Mouse (Mus musculus) liver, adult 2 months (tissue): Measurements from ENCODE around the gene Wdr38. TPM values are rescaled to one million over a fixed set of nuclear protein-coding genes. Genes with fewer than 3 reads are reported as not detected.

ENCODE experiments used
- DNase-seq: peaks from one replicate; pipeline ENCODE4 v3.0.0-alpha.2; 2011; ENCODE audit warnings: low read depth, low spot score; ENCODE audit errors: extremely low read depth
- H3K27ac ChIP-seq: fragments of 200-500 bp; replicated peaks from 2 replicates; pipeline ENCODE4 v1.5.1; 2012; ENCODE audit warnings: low read depth, mild to moderate bottlenecking, control low read depth, inconsistent platforms, low read length; ENCODE audit not compliant: insufficient read depth
- H3K27me3 ChIP-seq: fragments of 200-500 bp; 2 replicates; pipeline ENCODE4 v1.6.1; 2012; ENCODE audit warnings: mild to moderate bottlenecking, moderate library complexity, low read length, inconsistent platforms; ENCODE audit not compliant: control insufficient read depth, insufficient read depth
- H3K36me3 ChIP-seq: fragments of 200-500 bp; 2 replicates; pipeline ENCODE4 v1.6.1; 2012; ENCODE audit warnings: low read length, inconsistent platforms; ENCODE audit not compliant: control insufficient read depth, insufficient read depth
- H3K4me1 ChIP-seq: fragments of 200-500 bp; 2 replicates; pipeline ENCODE4 v1.6.1; 2011; ENCODE audit warnings: low read length; ENCODE audit not compliant: control insufficient read depth, insufficient read depth
- H3K4me3 ChIP-seq: fragments of 200-500 bp; 2 replicates; pipeline ENCODE4 v1.5.1; 2011; ENCODE audit warnings: low read depth, mild to moderate bottlenecking, control low read depth, low read length, moderate library complexity; ENCODE audit not compliant: insufficient read depth
- H3K79me2 ChIP-seq: fragments of 200-500 bp; 2 replicates; pipeline ENCODE4 v1.6.1; 2012; ENCODE audit warnings: inconsistent platforms, mild to moderate bottlenecking, low read length, moderate library complexity; ENCODE audit not compliant: control insufficient read depth, insufficient read depth
- H3K9ac ChIP-seq: fragments of 200-500 bp; 2 replicates; pipeline ENCODE4 v1.6.1; 2012; ENCODE audit warnings: low read depth, mild to moderate bottlenecking, control low read depth, inconsistent platforms, low read length
- CTCF ChIP-seq: fragments of 200-500 bp; IDR thresholded peaks from 2 replicates; pipeline ENCODE4 v1.5.1; 2011; ENCODE audit warnings: low read depth, low read length, control low read depth
- POLR2A ChIP-seq: fragments of 200-500 bp; IDR thresholded peaks from 2 replicates; pipeline ENCODE4 v1.6.1; 2011; ENCODE audit warnings: low read length, control low read depth; ENCODE audit not compliant: insufficient read depth; ENCODE audit errors: extremely low read depth
- WGBS: fragments of 180-500 bp; shearing (Covaris S2); methylation state at CpG from one replicate; pipeline ENCODE4 v1.1.7; 2018; 5-methylcytosine and 5-hydroxymethylcytosine counted together
- polyA plus RNA-seq: library from polyadenylated mRNA; depleted of rRNA; stranded (reverse); fragments of >200 nt; gene quantifications from 2 replicates; pipeline ENCODE4 v1.2.3, GENCODE M21; 2012
- total RNA-seq: library from RNA; depleted of rRNA; stranded (reverse); fragments of >200 nt; gene quantifications from 2 replicates; pipeline ENCODE4 v1.2.3, GENCODE M21; 2014

Wdr38 gene
- total and polyA plus RNA-seq, 2 experiments, result 0.34 to 0.55 TPM

DNA sequence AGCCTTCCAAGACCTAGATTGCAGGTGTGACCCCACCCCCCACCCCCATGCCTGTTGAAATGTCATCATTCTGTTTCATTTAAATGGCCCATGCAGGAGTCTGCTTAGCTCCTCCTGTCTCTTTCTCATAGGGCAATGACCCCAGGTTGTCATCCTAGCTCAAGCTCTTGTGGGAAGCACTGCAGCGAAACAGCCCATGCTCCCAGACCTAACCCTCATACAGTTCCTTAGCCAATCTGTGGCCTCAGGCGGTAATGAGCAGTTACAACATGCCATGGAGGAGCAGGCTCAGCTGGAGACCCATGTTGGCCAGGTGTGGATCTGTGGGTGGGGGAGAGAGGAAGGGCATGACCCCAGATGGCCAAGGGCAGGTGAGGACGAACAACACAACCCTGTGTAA lies 22.1 kb upstream of the Wdr38 start:
- Histone ChIP-seq H3K27ac (no peak overlapping the region), H3K36me3 (no peaks in the 10 kb centered on the region), H3K9ac (no peak overlapping the region), H3K79me2 (no peaks in the 10 kb centered on the region), H3K27me3 (no peaks in the 10 kb centered on the region), H3K4me1 (no peaks in the 10 kb centered on the region), H3K4me3 (no peak overlapping the region)
- DNase-seq, result no peak
- WGBS, result 85% methylated on average over 3 of the region's 3 CpGs
- TF ChIP-seq POLR2A, result no peak
- TF ChIP-seq CTCF, result no peak

DNA sequence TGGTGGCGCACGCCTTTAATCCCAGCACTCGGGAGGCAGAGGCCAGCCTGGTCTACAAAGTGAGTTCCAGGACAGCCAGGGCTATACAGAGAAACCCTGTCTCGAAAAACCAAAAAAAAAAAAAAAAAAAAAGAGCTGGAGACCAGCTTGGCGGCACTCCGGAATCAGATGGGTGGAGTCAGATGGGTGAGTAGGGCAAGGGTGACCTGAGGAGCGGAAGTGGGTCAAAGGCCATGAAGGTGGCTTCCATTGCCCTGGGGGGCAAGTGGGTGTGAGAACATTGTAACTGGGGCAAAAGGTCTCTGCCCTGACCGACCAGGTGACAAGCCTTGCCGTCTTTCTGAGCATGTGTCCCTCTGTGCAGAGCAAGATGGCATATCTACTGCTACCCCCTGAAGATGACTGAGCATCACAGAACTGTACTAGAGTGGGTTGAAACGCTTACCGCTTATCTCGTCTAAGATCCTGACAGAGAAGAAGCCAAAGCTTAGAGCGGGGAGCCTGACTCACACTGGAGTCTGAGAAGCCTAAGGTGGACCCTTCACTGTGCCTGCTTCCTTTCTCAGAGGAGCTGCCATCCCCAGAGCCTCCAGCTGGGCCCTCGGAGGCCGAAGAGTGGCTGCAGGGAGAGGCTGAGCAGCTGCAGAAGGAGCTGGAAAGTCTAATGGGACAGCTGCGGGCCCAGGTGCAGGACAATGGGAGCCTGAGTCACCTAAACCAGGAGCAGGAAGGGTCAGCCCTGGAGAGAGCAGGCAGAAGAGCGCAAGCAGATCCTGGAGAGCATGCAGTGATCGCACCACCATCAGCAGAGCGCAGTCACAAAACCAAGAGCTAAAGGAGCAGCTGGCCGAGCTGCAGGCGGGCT lies 21.1 kb upstream of the Wdr38 start:
- Histone ChIP-seq H3K36me3 (no peaks in the 10 kb centered on the region), H3K27me3 (no peaks in the 10 kb centered on the region), H3K4me3 (no peak overlapping the region), H3K79me2 (no peaks in the 10 kb centered on the region), H3K9ac (no peak overlapping the region), H3K27ac (no peak overlapping the region), H3K4me1 (no peaks in the 10 kb centered on the region)
- WGBS, result 81% methylated on average over 21 of the region's 21 CpGs
- DNase-seq, result peak; percentile 54
- TF ChIP-seq POLR2A, result no peak
- no peak for TF ChIP-seq CTCF

DNA sequence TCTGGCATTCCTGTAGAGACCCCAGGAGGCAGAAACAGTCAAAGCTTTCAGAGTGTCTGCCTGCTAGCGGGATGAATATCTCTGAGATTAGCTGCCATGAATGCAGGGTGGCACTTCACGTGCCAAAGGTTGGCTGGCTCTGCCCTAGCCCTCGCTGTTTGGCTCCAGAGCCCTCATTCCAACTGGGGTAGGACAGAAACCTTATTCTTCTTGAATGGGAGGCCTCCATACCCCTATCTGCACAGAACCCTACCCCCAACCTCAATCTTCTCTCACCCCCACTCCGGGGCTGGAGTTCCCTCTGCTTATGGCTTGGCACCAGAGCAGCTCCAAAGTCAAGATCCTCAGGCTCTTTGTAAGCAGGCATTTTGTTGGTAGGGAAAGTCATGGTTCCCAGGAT lies 19.4 kb upstream of the Wdr38 start:
- TF ChIP-seq CTCF, result no peak
- no peak for TF ChIP-seq POLR2A
- Histone ChIP-seq H3K4me1 (no peaks in the 10 kb centered on the region), H3K27me3 (no peaks in the 10 kb centered on the region), H3K36me3 (no peaks in the 10 kb centered on the region), H3K79me2 (no peaks in the 10 kb centered on the region), H3K4me3 (no peak overlapping the region), H3K27ac (no peak overlapping the region), H3K9ac (no peak overlapping the region)
- DNase-seq, result no peak
- 91% methylated on average over 4 of the region's 4 CpGs for WGBS

DNA sequence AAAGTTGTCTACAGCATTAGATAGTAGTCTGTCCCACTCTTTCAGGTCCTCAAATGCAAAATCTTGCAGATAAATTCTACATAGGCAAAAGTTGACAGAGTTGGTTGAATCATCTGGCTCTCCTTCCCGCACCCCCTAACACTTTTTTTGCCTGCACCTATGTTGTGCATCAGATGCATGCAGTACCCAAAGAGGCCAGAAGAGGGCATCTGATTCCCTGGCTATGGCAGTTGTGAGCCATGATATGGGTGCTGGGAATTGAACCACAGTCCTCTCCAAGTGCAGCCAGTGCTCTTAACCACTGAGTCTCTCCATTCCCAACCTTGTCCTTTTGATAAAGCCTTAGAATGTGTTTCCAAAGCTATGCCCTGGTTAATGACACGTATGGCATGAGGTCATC lies 13.8 kb upstream of the Wdr38 start:
- Histone ChIP-seq H3K36me3 (no peaks in the 10 kb centered on the region), H3K9ac (no peak overlapping the region), H3K4me3 (no peak overlapping the region), H3K27ac (no peak overlapping the region), H3K79me2 (no peaks in the 10 kb centered on the region), H3K4me1 (no peaks in the 10 kb centered on the region), H3K27me3 (no peaks in the 10 kb centered on the region)
- TF ChIP-seq CTCF (peak; percentile 25; the same call in 1 of the 2 replicates), POLR2A (no peak)
- 95% methylated on average over 2 of the region's 2 CpGs for WGBS
- DNase-seq, result no peak

DNA sequence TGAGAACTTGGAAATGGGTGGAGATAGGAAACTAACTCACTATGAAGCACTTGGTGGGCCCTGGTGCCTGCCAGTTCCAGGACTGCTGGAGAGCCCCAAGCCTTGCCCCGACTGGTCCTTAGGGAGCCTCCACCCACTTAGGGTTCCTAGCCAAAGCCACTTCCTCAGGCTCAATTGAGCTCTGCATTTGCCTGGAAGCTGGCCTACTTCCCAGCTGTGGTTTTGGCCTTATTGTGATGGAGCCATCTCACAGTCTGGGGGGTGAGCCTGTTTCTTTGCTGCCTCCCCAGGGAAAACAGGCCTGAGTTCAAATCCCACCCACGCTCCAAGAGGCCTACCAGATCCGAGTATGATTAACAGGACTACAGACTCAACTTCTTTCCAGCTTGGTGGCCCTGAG lies 10.7 kb upstream of the Wdr38 start:
- H3K4me1 ChIP-seq, result no peaks in the 10 kb centered on the region
- H3K27me3 ChIP-seq, result no peaks in the 10 kb centered on the region
- H3K79me2 ChIP-seq, result no peaks in the 10 kb centered on the region
- H3K27ac ChIP-seq, result no peak overlapping the region
- DNase-seq, result no peak
- TF ChIP-seq POLR2A (no peak), CTCF (no peak)
- no peak overlapping the region for H3K4me3 ChIP-seq
- WGBS, result 80% methylated on average over 3 of the region's 3 CpGs
- no peaks in the 10 kb centered on the region for H3K36me3 ChIP-seq
- no peak overlapping the region for H3K9ac ChIP-seq

DNA sequence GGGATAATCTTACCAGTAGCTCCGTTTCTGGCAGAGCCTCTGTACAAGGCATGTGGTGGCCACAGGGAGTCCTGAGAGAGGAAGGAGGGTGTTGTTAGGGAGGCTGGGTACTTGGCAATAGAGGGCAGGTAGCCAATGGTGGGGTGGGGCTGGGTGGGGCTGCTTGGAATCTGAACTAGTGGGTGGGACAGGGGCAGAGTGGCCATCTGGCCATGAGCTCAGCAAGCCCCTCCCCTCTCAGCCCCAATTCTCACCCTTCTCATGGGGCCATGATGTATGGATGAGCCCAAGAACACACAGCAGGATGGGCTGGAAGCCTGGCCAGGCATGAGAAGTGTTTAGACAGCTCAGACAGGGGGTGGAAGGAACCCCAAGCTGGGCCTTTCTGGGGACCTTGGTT lies 9.9 kb upstream of the Wdr38 start:
- 78% methylated on average over 1 of the region's 1 CpGs for WGBS
- H3K79me2 ChIP-seq, result no peaks in the 10 kb centered on the region
- no peak overlapping the region for H3K4me3 ChIP-seq
- no peak overlapping the region for H3K27ac ChIP-seq
- no peak for DNase-seq
- H3K27me3 ChIP-seq, result no peaks in the 10 kb centered on the region
- no peaks in the 10 kb centered on the region for H3K4me1 ChIP-seq
- H3K36me3 ChIP-seq, result no peaks in the 10 kb centered on the region
- TF ChIP-seq POLR2A (no peak), CTCF (no peak)
- no peak overlapping the region for H3K9ac ChIP-seq
